Mouse (Mus musculus): ENCODE data around the gene Fbxo40. TPM values are rescaled to one million over a fixed set of nuclear protein-coding genes. Genes with fewer than 3 reads are reported as not detected.

Gene Fbxo40
- total RNA-seq, 2 experiments from 2014 or later = 0.73 TPM; not detected in 1

GRCm38 (mm10) chr16:36925351-36925750 is 64.9 kb downstream of the Fbxo40 start:
- no peak for DNase-seq (ENCODE audit: low spot score in 2 of 2)

- DNase-seq (ENCODE audit: low spot score in 2 of 2) = no peak
These were observed 66.0 kb downstream of the Fbxo40 start for GRCm38 (mm10) chr16:36924312-36924711.

GRCm38 (mm10) chr16:36921980-36922379 is 68.3 kb downstream of the Fbxo40 start:
- no peak for DNase-seq (ENCODE audit: low spot score in 2 of 2)

GRCm38 (mm10) chr16:36921067-36921613 is 69.1 kb downstream of the Fbxo40 start:
- DNase-seq (ENCODE audit: low spot score in 2 of 2) = no peak

- no peak for DNase-seq (ENCODE audit: low spot score in 2 of 2)
These were observed 69.9 kb downstream of the Fbxo40 start for GRCm38 (mm10) chr16:36920410-36920809.

- peak in 1 of 2 experiments; percentile 33 for DNase-seq (ENCODE audit: low spot score in 2 of 2)
These were observed 71.8 kb downstream of the Fbxo40 start for GRCm38 (mm10) chr16:36918505-36918904.

GRCm38 (mm10) chr16:36914195-36914594 is 76.1 kb downstream of the Fbxo40 start:
- no peak for DNase-seq (ENCODE audit: low spot score in 2 of 2)

Other genes starting within 250 kb of the Fbxo40 start
- gene Slc15a2, start 205.5 kb downstream of the Fbxo40 start, total RNA-seq (2021) = 10 to 100 TPM; 32.4 to 33.6 TPM
- gene Iqcb1, start 162.1 kb downstream of the Fbxo40 start, total RNA-seq (2021) = 10 to 100 TPM; 47.8 to 47.9 TPM
- 1 to 10 TPM in 1 of 2 experiments, under 1 TPM in 1; 0.94 to 1.7 TPM for gene Eaf2, start 115.5 kb downstream of the Fbxo40 start, total RNA-seq (2021)
- 10 to 100 TPM; 79.6 to 84.8 TPM for gene Golgb1, start 115.3 kb downstream of the Fbxo40 start, total RNA-seq (2021)
- gene Hcls1, start 55.5 kb downstream of the Fbxo40 start, total RNA-seq (2021) = 1 to 10 TPM; 4.5 to 4.7 TPM
- gene Polq, start 21.3 kb upstream of the Fbxo40 start, total RNA-seq (2021) = 1 to 10 TPM; 1.1 to 1.2 TPM